Mouse (Mus musculus): Measurements from ENCODE around the gene Pde4b. TPM values are rescaled to one million over a fixed set of nuclear protein-coding genes. Genes with fewer than 3 reads are reported as not detected.
A peak's percentile ranks its signal among the peaks of the same experiment; 100 is the strongest.

Pde4b gene
- polyA plus RNA-seq, 1 experiment from 2014 or later = 6.8 TPM

- 68% methylated on average over 5 of the region's 5 CpGs for WGBS
- no peaks in the 10 kb centered on the region for H3K4me1 ChIP-seq (ENCODE audit: control insufficient read depth, insufficient read depth, low read length)
- no peak for DNase-seq (ENCODE audit: low spot score)
- ATAC-seq (ENCODE audit: insufficient number of reproducible peaks, low FRiP score, low TSS enrichment, low read depth) = no peak
- no peaks in the 10 kb centered on the region for H3K36me3 ChIP-seq (ENCODE audit: control insufficient read depth, insufficient read depth, low read length)
- no peaks in the 10 kb centered on the region for H3K9me3 ChIP-seq (ENCODE audit: control insufficient read depth, low read length)
- no peak overlapping the region for H3K4me3 ChIP-seq (ENCODE audit: low read depth, low read length)
- H3K27ac ChIP-seq (replicated peaks; ENCODE audit: low read depth, low read length) = no peak overlapping the region
- H3K27me3 ChIP-seq (ENCODE audit: control insufficient read depth, insufficient read depth, low read length) = no peaks in the 10 kb centered on the region
- no peak overlapping the region for H3K4me2 ChIP-seq (ENCODE audit: low read depth, severe bottlenecking)
- no peak overlapping the region for H3K9ac ChIP-seq (ENCODE audit: low read length)
Measured at GRCm38 (mm10) chr4:102316699-102317285, 229.4 kb downstream of the Pde4b start.

- no peaks in the 10 kb centered on the region for H3K4me1 ChIP-seq (ENCODE audit: control insufficient read depth, insufficient read depth, low read length)
- H3K27me3 ChIP-seq (ENCODE audit: control insufficient read depth, insufficient read depth, low read length) = no peaks in the 10 kb centered on the region
- no peak overlapping the region for H3K9ac ChIP-seq (ENCODE audit: low read length)
- H3K4me2 ChIP-seq (ENCODE audit: low read depth, severe bottlenecking) = no peak overlapping the region
- no peak overlapping the region for H3K27ac ChIP-seq (replicated peaks; ENCODE audit: low read depth, low read length)
- ATAC-seq (ENCODE audit: insufficient number of reproducible peaks, low FRiP score, low TSS enrichment, low read depth) (no peak), DNase-seq (ENCODE audit: low spot score) (no peak)
- 87% methylated on average over 6 of the region's 6 CpGs for WGBS
- no peaks in the 10 kb centered on the region for H3K36me3 ChIP-seq (ENCODE audit: control insufficient read depth, insufficient read depth, low read length)
- H3K4me3 ChIP-seq (ENCODE audit: low read depth, low read length) = no peak overlapping the region
- H3K9me3 ChIP-seq (ENCODE audit: control insufficient read depth, low read length) = no peaks in the 10 kb centered on the region
Measured at GRCm38 (mm10) chr4:102318596-102318995, 231.3 kb downstream of the Pde4b start.

DNA sequence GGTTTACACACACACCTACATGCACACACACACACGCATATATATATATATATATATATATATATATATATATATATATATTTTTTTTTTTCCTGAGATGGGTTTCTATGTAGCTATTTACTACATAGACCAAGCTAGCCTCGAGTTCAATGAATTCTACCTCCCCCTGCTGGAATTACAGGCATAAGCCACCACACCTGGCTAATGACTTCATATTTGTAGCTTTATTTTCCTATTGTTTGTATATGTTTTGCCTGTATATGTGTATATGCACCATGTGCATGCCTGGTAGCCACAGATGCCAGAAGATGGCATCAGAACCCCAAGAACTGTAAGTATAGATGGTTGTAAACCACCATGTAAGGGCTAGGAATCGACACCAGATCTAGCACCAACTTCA is 234.0 kb downstream of the Pde4b start:
- no peaks in the 10 kb centered on the region for H3K36me3 ChIP-seq (ENCODE audit: control insufficient read depth, insufficient read depth, low read length)
- H3K4me1 ChIP-seq (ENCODE audit: control insufficient read depth, insufficient read depth, low read length) = no peaks in the 10 kb centered on the region
- no peaks in the 10 kb centered on the region for H3K27me3 ChIP-seq (ENCODE audit: control insufficient read depth, insufficient read depth, low read length)
- H3K4me3 ChIP-seq (ENCODE audit: low read depth, low read length) = no peak overlapping the region
- DNase-seq (ENCODE audit: low spot score) = no peak
- no peak overlapping the region for H3K9ac ChIP-seq (ENCODE audit: low read length)
- no peak overlapping the region for H3K27ac ChIP-seq (replicated peaks; ENCODE audit: low read depth, low read length)
- H3K9me3 ChIP-seq (ENCODE audit: control insufficient read depth, low read length) = no peaks in the 10 kb centered on the region
- no peak overlapping the region for H3K4me2 ChIP-seq (ENCODE audit: low read depth, severe bottlenecking)
- 74% methylated on average over 3 of the region's 3 CpGs for WGBS
- no peak for ATAC-seq (ENCODE audit: insufficient number of reproducible peaks, low FRiP score, low TSS enrichment, low read depth)

DNA sequence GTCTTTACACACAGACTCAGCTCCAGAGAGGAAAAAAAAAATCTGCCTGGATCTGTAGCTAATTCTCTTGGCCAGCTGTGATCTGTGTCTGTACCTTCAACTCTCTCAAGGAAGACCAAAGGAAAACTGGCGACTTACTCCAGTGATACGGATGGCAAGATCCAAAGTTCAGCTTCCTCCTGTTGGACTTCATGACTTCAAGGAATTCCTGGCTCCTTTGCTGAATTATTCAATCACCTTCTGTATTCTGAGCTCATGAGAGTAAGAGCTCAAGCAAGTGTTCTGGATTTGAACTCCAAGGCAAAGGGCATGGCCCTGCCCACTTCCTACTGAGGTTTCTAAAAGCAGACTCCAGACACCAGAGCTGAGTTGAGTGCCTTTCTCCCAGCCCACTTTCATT is 245.0 kb downstream of the Pde4b start:
- Histone ChIP-seq H3K9me3 (ENCODE audit: control insufficient read depth, low read length) (no peaks in the 10 kb centered on the region), H3K4me2 (ENCODE audit: low read depth, severe bottlenecking) (no peak overlapping the region), H3K9ac (ENCODE audit: low read length) (no peak overlapping the region), H3K27me3 (ENCODE audit: control insufficient read depth, insufficient read depth, low read length) (no peaks in the 10 kb centered on the region), H3K4me3 (ENCODE audit: low read depth, low read length) (no peak overlapping the region), H3K4me1 (ENCODE audit: control insufficient read depth, insufficient read depth, low read length) (no peaks in the 10 kb centered on the region), H3K36me3 (ENCODE audit: control insufficient read depth, insufficient read depth, low read length) (no peaks in the 10 kb centered on the region), H3K27ac (replicated peaks; ENCODE audit: low read depth, low read length) (no peak overlapping the region)
- DNase-seq (ENCODE audit: low spot score) (no peak), ATAC-seq (ENCODE audit: insufficient number of reproducible peaks, low FRiP score, low TSS enrichment, low read depth) (no peak)
- WGBS = 86% methylated on average over 2 of the region's 2 CpGs

DNA sequence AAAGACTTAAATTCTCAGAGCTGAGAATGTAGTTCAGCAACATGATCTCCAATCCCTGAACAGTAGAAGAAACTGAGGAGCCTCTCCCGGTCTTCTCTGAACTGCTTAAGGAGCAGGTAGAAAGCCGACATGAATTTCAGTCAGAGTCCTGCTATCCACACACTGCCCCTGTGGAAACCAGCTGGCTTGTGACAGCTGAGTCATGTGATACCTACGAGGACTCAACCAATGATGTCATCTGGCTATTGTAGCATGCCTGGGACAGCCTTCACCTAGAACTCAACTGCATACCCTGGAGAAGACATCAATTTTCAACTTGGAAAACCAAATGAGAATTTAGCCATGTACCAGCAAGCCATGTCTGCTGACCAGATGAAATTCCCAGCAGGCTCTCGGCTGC is 245.5 kb downstream of the Pde4b start:
- Histone ChIP-seq H3K4me3 (ENCODE audit: low read depth, low read length) (no peak overlapping the region), H3K9ac (ENCODE audit: low read length) (no peak overlapping the region), H3K9me3 (ENCODE audit: control insufficient read depth, low read length) (no peaks in the 10 kb centered on the region), H3K4me1 (ENCODE audit: control insufficient read depth, insufficient read depth, low read length) (no peaks in the 10 kb centered on the region), H3K4me2 (ENCODE audit: low read depth, severe bottlenecking) (no peak overlapping the region), H3K27ac (replicated peaks; ENCODE audit: low read depth, low read length) (no peak overlapping the region), H3K36me3 (ENCODE audit: control insufficient read depth, insufficient read depth, low read length) (no peaks in the 10 kb centered on the region), H3K27me3 (ENCODE audit: control insufficient read depth, insufficient read depth, low read length) (no peaks in the 10 kb centered on the region)
- 88% methylated on average over 4 of the region's 4 CpGs for WGBS
- DNase-seq (ENCODE audit: low spot score) = no peak
- ATAC-seq (ENCODE audit: insufficient number of reproducible peaks, low FRiP score, low TSS enrichment, low read depth) = no peak

- WGBS = 47% methylated on average over 4 of the region's 4 CpGs
- H3K27me3 ChIP-seq (ENCODE audit: control insufficient read depth, insufficient read depth, low read length) = no peaks in the 10 kb centered on the region
- no peaks in the 10 kb centered on the region for H3K36me3 ChIP-seq (ENCODE audit: control insufficient read depth, insufficient read depth, low read length)
- ATAC-seq (ENCODE audit: insufficient number of reproducible peaks, low FRiP score, low TSS enrichment, low read depth) = peak; percentile 44; the same call in 1 of the 2 replicates
- no peak overlapping the region for H3K4me2 ChIP-seq (ENCODE audit: low read depth, severe bottlenecking)
- no peak overlapping the region for H3K4me3 ChIP-seq (ENCODE audit: low read depth, low read length)
- H3K9ac ChIP-seq (ENCODE audit: low read length) = no peak overlapping the region
- DNase-seq (ENCODE audit: low spot score) = no peak
- no peak overlapping the region for H3K27ac ChIP-seq (replicated peaks; ENCODE audit: low read depth, low read length)
- H3K4me1 ChIP-seq (ENCODE audit: control insufficient read depth, insufficient read depth, low read length) = 0 out of 2 replicates have a peak, but pooled peaks cover 7% of the 10 kb centered on the region
- H3K9me3 ChIP-seq (ENCODE audit: control insufficient read depth, low read length) = no peaks in the 10 kb centered on the region
Measured at GRCm38 (mm10) chr4:102346911-102347492, 259.7 kb downstream of the Pde4b start.

- Histone ChIP-seq H3K4me2 (ENCODE audit: low read depth, severe bottlenecking) (no peak overlapping the region), H3K36me3 (ENCODE audit: control insufficient read depth, insufficient read depth, low read length) (no peaks in the 10 kb centered on the region), H3K27ac (replicated peaks; ENCODE audit: low read depth, low read length) (no peak overlapping the region), H3K9ac (ENCODE audit: low read length) (no peak overlapping the region), H3K4me3 (ENCODE audit: low read depth, low read length) (no peak overlapping the region), H3K4me1 (ENCODE audit: control insufficient read depth, insufficient read depth, low read length) (0 out of 2 replicates have a peak, but pooled peaks cover 4% of the 10 kb centered on the region), H3K9me3 (ENCODE audit: control insufficient read depth, low read length) (no peaks in the 10 kb centered on the region), H3K27me3 (ENCODE audit: control insufficient read depth, insufficient read depth, low read length) (no peaks in the 10 kb centered on the region)
- ATAC-seq (ENCODE audit: insufficient number of reproducible peaks, low FRiP score, low TSS enrichment, low read depth) = no peak
- DNase-seq (ENCODE audit: low spot score) = no peak
- 67% methylated on average over 1 of the region's 1 CpGs for WGBS
Measured at GRCm38 (mm10) chr4:102351476-102352475, 264.4 kb downstream of the Pde4b start.

GRCm38 (mm10) chr4:102353641-102354403 is 266.5 kb downstream of the Pde4b start:
- H3K36me3 ChIP-seq (ENCODE audit: control insufficient read depth, insufficient read depth, low read length) = no peaks in the 10 kb centered on the region
- no peak for ATAC-seq (ENCODE audit: insufficient number of reproducible peaks, low FRiP score, low TSS enrichment, low read depth)
- 85% methylated on average over 3 of the region's 3 CpGs for WGBS

More at GRCm38 (mm10) chr4:102353641-102354403, 266.5 kb downstream of the Pde4b start:
- Histone ChIP-seq H3K4me3 (ENCODE audit: low read depth, low read length) (no peak overlapping the region), H3K27ac (replicated peaks; ENCODE audit: low read depth, low read length) (no peak overlapping the region), H3K4me2 (ENCODE audit: low read depth, severe bottlenecking) (no peak overlapping the region), H3K9ac (ENCODE audit: low read length) (no peak overlapping the region), H3K4me1 (ENCODE audit: control insufficient read depth, insufficient read depth, low read length) (no peaks in the 10 kb centered on the region), H3K27me3 (ENCODE audit: control insufficient read depth, insufficient read depth, low read length) (no peaks in the 10 kb centered on the region), H3K9me3 (ENCODE audit: control insufficient read depth, low read length) (no peaks in the 10 kb centered on the region)
- no peak for DNase-seq (ENCODE audit: low spot score)
